Mouse (Mus musculus) midbrain, embryonic 16.5 days (tissue): ENCODE data around the gene Pmepa1. TPM values are rescaled to one million over a fixed set of nuclear protein-coding genes. Genes with fewer than 3 reads are reported as not detected.

Source experiments
- ATAC-seq: fragments of 200-750 bp; cut with Nextera tagmentation; 2 replicates; pipeline ENCODE4 v1.8.0; 2017; ENCODE audit warnings: moderate TSS enrichment
- H3K27ac ChIP-seq: fragments of 300-500 bp; sonication (generic); 2 replicates; pipeline ENCODE4 v1.5.1; 2014; ENCODE audit warnings: mild to moderate bottlenecking, low read length, mixed read lengths
- H3K27me3 ChIP-seq: fragments of 300-500 bp; sonication (generic); 2 replicates; pipeline ENCODE4 v1.6.1; 2014; ENCODE audit warnings: low read depth, low read length, mixed read lengths; ENCODE audit not compliant: control insufficient read depth, insufficient read depth
- H3K36me3 ChIP-seq: fragments of 300-500 bp; sonication (generic); 2 replicates; pipeline ENCODE4 v1.6.1; 2014; ENCODE audit warnings: mild to moderate bottlenecking, low read length, moderate library complexity, mixed read lengths; ENCODE audit not compliant: control insufficient read depth, insufficient read depth
- H3K4me1 ChIP-seq: fragments of 300-500 bp; sonication (generic); 2 replicates; pipeline ENCODE4 v1.6.1; 2014; ENCODE audit warnings: mild to moderate bottlenecking, low read length, mixed read lengths; ENCODE audit not compliant: control insufficient read depth, insufficient read depth
- H3K4me2 ChIP-seq: fragments of 300-500 bp; sonication (generic); 2 replicates; pipeline ENCODE4 v1.6.1; 2014; ENCODE audit warnings: mild to moderate bottlenecking, low read length, mixed read lengths
- H3K4me3 ChIP-seq: fragments of 300-500 bp; sonication (generic); 2 replicates; pipeline ENCODE4 v1.5.1; 2014; ENCODE audit warnings: low read depth, mild to moderate bottlenecking, low read length, moderate library complexity, mixed read lengths
- H3K9ac ChIP-seq: fragments of 300-500 bp; sonication (generic); 2 replicates; pipeline ENCODE4 v1.6.1; 2014; ENCODE audit warnings: low read depth, low read length, mixed read lengths
- H3K9me3 ChIP-seq: fragments of 300-500 bp; sonication (generic); replicated peaks from 2 replicates; pipeline ENCODE4 v1.6.1; 2014; ENCODE audit warnings: mild to moderate bottlenecking, low read length, mixed read lengths; ENCODE audit not compliant: control insufficient read depth, poor library complexity, severe bottlenecking
- WGBS: fragments of 180-500 bp; shearing (Covaris S2); extraction: QIAGEN DNeasy Blood & Tissue Kit; methylation state at CpG from one replicate; pipeline ENCODE4 v1.1.7; 2014; 5-methylcytosine and 5-hydroxymethylcytosine counted together
- polyA plus RNA-seq: library from polyadenylated mRNA; unstranded; fragments of >200 nt; fragmentation: Nextera tagmentation; extraction: Ambion mirVana; gene quantifications from 2 replicates; pipeline ENCODE4 v1.2.1, GENCODE M21; 2015

Gene Pmepa1
- polyA plus RNA-seq, 1 experiment from 2014 or later = 3.4 TPM

- ATAC-seq = no peak
- H3K9me3 ChIP-seq = no peaks in the 10 kb centered on the region
- H3K27ac ChIP-seq = no peak overlapping the region
- H3K4me2 ChIP-seq = no peak overlapping the region
- H3K4me3 ChIP-seq = no peak overlapping the region
- H3K27me3 ChIP-seq = no peaks in the 10 kb centered on the region
- no peaks in the 10 kb centered on the region for H3K36me3 ChIP-seq
- WGBS = 83% methylated on average over 7 of the region's 7 CpGs
- no peak overlapping the region for H3K9ac ChIP-seq
- no peaks in the 10 kb centered on the region for H3K4me1 ChIP-seq
These were observed 94.4 kb downstream of the Pmepa1 start for GRCm38 (mm10) chr2:173181901-173182300.

- ATAC-seq = no peak
- Histone ChIP-seq H3K4me3 (no peak overlapping the region), H3K27me3 (no peaks in the 10 kb centered on the region), H3K9ac (no peak overlapping the region), H3K27ac (no peak overlapping the region), H3K9me3 (no peaks in the 10 kb centered on the region), H3K4me1 (no peaks in the 10 kb centered on the region), H3K4me2 (no peak overlapping the region), H3K36me3 (no peaks in the 10 kb centered on the region)
- 68% methylated on average over 4 of the region's 5 CpGs for WGBS
These were observed 94.8 kb downstream of the Pmepa1 start for GRCm38 (mm10) chr2:173181486-173181885.

- Histone ChIP-seq H3K4me1 (no peaks in the 10 kb centered on the region), H3K4me3 (no peak overlapping the region), H3K9me3 (no peaks in the 10 kb centered on the region), H3K27ac (no peak overlapping the region), H3K36me3 (no peaks in the 10 kb centered on the region), H3K9ac (no peak overlapping the region), H3K4me2 (no peak overlapping the region), H3K27me3 (no peaks in the 10 kb centered on the region)
- no peak for ATAC-seq
- WGBS = 85% methylated on average over 11 of the region's 11 CpGs
These were observed 95.5 kb downstream of the Pmepa1 start for GRCm38 (mm10) chr2:173180721-173181388.

GRCm38 (mm10) chr2:173180026-173180425 lies 96.3 kb downstream of the Pmepa1 start:
- no peaks in the 10 kb centered on the region for H3K4me1 ChIP-seq
- H3K9me3 ChIP-seq = no peaks in the 10 kb centered on the region
- no peaks in the 10 kb centered on the region for H3K36me3 ChIP-seq
- ATAC-seq = no peak
- H3K4me2 ChIP-seq = no peak overlapping the region
- no peak overlapping the region for H3K27ac ChIP-seq
- no peaks in the 10 kb centered on the region for H3K27me3 ChIP-seq
- WGBS = 81% methylated on average over 4 of the region's 4 CpGs
- no peak overlapping the region for H3K4me3 ChIP-seq
- H3K9ac ChIP-seq = no peak overlapping the region

- ATAC-seq = no peak
- 86% methylated on average over 7 of the region's 7 CpGs for WGBS
- no peaks in the 10 kb centered on the region for H3K27me3 ChIP-seq
- no peak overlapping the region for H3K4me2 ChIP-seq
- no peaks in the 10 kb centered on the region for H3K9me3 ChIP-seq
- no peak overlapping the region for H3K27ac ChIP-seq
- H3K36me3 ChIP-seq = no peaks in the 10 kb centered on the region
- H3K4me3 ChIP-seq = no peak overlapping the region
- H3K9ac ChIP-seq = no peak overlapping the region
- peaks cover 8% of the 10 kb centered on the region for H3K4me1 ChIP-seq
These were observed 97.3 kb downstream of the Pmepa1 start for GRCm38 (mm10) chr2:173179046-173179445.

GRCm38 (mm10) chr2:173177951-173178350 lies 98.4 kb downstream of the Pmepa1 start:
- Histone ChIP-seq H3K9ac (no peak overlapping the region), H3K27me3 (no peaks in the 10 kb centered on the region), H3K36me3 (no peaks in the 10 kb centered on the region), H3K27ac (no peak overlapping the region), H3K4me3 (no peak overlapping the region), H3K9me3 (no peaks in the 10 kb centered on the region), H3K4me1 (peaks cover 15% of the 10 kb centered on the region), H3K4me2 (no peak overlapping the region)
- 84% methylated on average over 8 of the region's 8 CpGs for WGBS
- no peak for ATAC-seq

GRCm38 (mm10) chr2:173177481-173177880 lies 98.9 kb downstream of the Pmepa1 start:
- 86% methylated on average over 5 of the region's 5 CpGs for WGBS
- H3K9ac ChIP-seq = no peak overlapping the region
- no peak for ATAC-seq
- no peak overlapping the region for H3K4me2 ChIP-seq
- no peaks in the 10 kb centered on the region for H3K36me3 ChIP-seq
- no peaks in the 10 kb centered on the region for H3K27me3 ChIP-seq
- no peaks in the 10 kb centered on the region for H3K9me3 ChIP-seq
- H3K4me3 ChIP-seq = no peak overlapping the region
- H3K4me1 ChIP-seq = peaks cover 18% of the 10 kb centered on the region
- no peak overlapping the region for H3K27ac ChIP-seq

- Histone ChIP-seq H3K9me3 (no peaks in the 10 kb centered on the region), H3K9ac (no peak overlapping the region), H3K27ac (no peak overlapping the region), H3K27me3 (0 out of 2 replicates have a peak, but pooled peaks cover 3% of the 10 kb centered on the region), H3K4me3 (no peak overlapping the region), H3K4me1 (peaks cover 28% of the 10 kb centered on the region), H3K36me3 (no peaks in the 10 kb centered on the region), H3K4me2 (no peak overlapping the region)
- ATAC-seq = no peak
- 95% methylated on average over 5 of the region's 5 CpGs for WGBS
These were observed 100.6 kb downstream of the Pmepa1 start for GRCm38 (mm10) chr2:173175703-173176102.

GRCm38 (mm10) chr2:173174569-173174968 lies 101.8 kb downstream of the Pmepa1 start:
- peak overlapping the region; percentile 89 for H3K27ac ChIP-seq
- peak overlapping the region; percentile 61 for H3K9ac ChIP-seq
- ATAC-seq = no peak
- no peak overlapping the region for H3K4me3 ChIP-seq
- H3K4me2 ChIP-seq = peak overlapping the region; percentile 72
- H3K4me1 ChIP-seq = peaks cover 28% of the 10 kb centered on the region
- H3K9me3 ChIP-seq = no peaks in the 10 kb centered on the region
- WGBS = 37% methylated on average over 1 of the region's 1 CpGs
- no peaks in the 10 kb centered on the region for H3K36me3 ChIP-seq
- H3K27me3 ChIP-seq = 0 out of 2 replicates have a peak, but pooled peaks cover 3% of the 10 kb centered on the region
